Mouse (Mus musculus) neural tube, embryonic 13.5 days (tissue): ENCODE results near the gene Esyt1. TPM values are rescaled to one million over a fixed set of nuclear protein-coding genes. Genes with fewer than 3 reads are reported as not detected.

Source experiments
- ATAC-seq: fragments of 200-750 bp; cut with Nextera tagmentation; 2 replicates; pipeline ENCODE4 v1.8.0; 2017; ENCODE audit warnings: low read depth, mild to moderate bottlenecking, moderate TSS enrichment, moderate library complexity
- H3K27ac ChIP-seq: fragments of 300-500 bp; sonication (generic); replicated peaks from 2 replicates; pipeline ENCODE4 v1.5.1; 2015; ENCODE audit warnings: moderate library complexity, mild to moderate bottlenecking, inconsistent platforms
- H3K27me3 ChIP-seq: fragments of 300-500 bp; sonication (generic); 2 replicates; pipeline ENCODE4 v1.6.1; 2015; ENCODE audit warnings: mild to moderate bottlenecking, inconsistent platforms
- H3K36me3 ChIP-seq: fragments of 300-500 bp; sonication (generic); 2 replicates; pipeline ENCODE4 v1.6.1; 2015; ENCODE audit warnings: mild to moderate bottlenecking, inconsistent platforms
- H3K4me1 ChIP-seq: fragments of 300-500 bp; sonication (generic); replicated peaks from 2 replicates; pipeline ENCODE4 v1.6.1; 2015; ENCODE audit warnings: inconsistent platforms
- H3K4me2 ChIP-seq: fragments of 300-500 bp; sonication (generic); 2 replicates; pipeline ENCODE4 v1.6.1; 2015; ENCODE audit warnings: inconsistent platforms, mild to moderate bottlenecking, moderate library complexity
- H3K4me3 ChIP-seq: fragments of 300-500 bp; sonication (generic); 2 replicates; pipeline ENCODE4 v1.5.1; 2015; ENCODE audit warnings: mild to moderate bottlenecking, inconsistent platforms
- H3K9ac ChIP-seq: fragments of 300-500 bp; sonication (generic); 2 replicates; pipeline ENCODE4 v1.6.1; 2015; ENCODE audit warnings: moderate library complexity, mild to moderate bottlenecking, inconsistent platforms
- H3K9me3 ChIP-seq: fragments of 300-500 bp; sonication (generic); 2 replicates; pipeline ENCODE4 v1.6.1; 2016; ENCODE audit warnings: inconsistent platforms
- WGBS: fragments of 180-500 bp; shearing (Covaris S2); methylation state at CpG from one replicate; pipeline ENCODE4 v1.1.7; 2015; 5-methylcytosine and 5-hydroxymethylcytosine counted together
- microRNA-seq: library from miRNA; unstranded; fragments of <30 nt; microRNA quantifications from one replicate; pipeline ENCODE4, GENCODE M21; 2016
- polyA plus RNA-seq: library from polyadenylated mRNA; unstranded; fragments of >200 nt; fragmentation: Nextera tagmentation; extraction: Ambion mirVana; gene quantifications from 2 replicates; pipeline ENCODE4 v1.2.1, GENCODE M21; 2015

Esyt1 gene
- polyA plus RNA-seq, 1 experiment from 2014 or later, result 35.1 TPM

DNA sequence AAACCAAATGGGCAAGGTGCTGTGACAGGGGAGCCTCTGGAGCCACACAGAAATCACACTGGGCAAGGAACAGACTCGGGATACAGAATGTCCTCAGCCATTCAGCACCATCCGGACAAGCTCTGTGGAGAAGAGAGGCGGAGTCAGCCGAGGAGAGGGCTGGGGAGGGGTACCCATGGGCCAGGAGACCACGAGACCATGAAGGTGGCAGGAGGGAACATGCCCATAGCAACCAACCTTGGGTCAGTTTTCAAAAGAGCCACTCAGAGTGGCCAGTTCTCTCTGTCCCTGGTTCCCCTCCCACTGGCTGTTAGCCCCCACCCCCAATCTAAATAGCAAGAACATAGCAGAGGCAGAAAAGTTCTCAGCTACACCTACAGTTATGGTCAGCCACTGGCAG lies 34.8 kb downstream of the Esyt1 start:
- peak overlapping the region; percentile 43; the same call in 1 of the 2 replicates for H3K27ac ChIP-seq
- no peaks in the 10 kb centered on the region for H3K9me3 ChIP-seq
- no peak for ATAC-seq
- H3K36me3 ChIP-seq, result peaks cover 59% of the 10 kb centered on the region
- H3K4me1 ChIP-seq, result peaks cover 41% of the 10 kb centered on the region
- H3K27me3 ChIP-seq, result no peaks in the 10 kb centered on the region
- peak overlapping the region; percentile 87; the same call in 1 of the 2 replicates for H3K4me3 ChIP-seq
- 55% methylated on average over 5 of the region's 5 CpGs for WGBS
- peak overlapping the region; percentile 96; the same call in 1 of the 2 replicates for H3K9ac ChIP-seq
- peak overlapping the region; percentile 76 for H3K4me2 ChIP-seq

DNA sequence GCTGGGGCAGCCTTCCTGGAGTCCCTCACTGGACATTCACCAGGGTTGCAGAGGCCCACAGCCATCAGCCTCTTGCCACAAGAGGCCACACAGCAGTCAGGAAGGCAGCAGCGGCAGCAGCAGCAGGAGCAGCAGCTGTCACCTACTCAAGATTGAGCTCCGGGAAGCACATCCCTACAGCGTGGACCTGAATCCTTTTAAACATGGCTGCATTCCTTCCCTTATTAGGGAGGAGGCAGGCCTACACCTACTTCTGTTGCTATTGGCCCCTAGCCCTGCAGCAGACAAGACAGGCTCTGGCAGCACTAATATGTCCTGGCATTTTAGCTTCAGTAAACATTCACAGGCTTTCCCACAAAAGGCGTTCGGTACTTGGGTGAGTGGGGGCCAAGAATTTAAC lies 35.4 kb downstream of the Esyt1 start:
- no peak for ATAC-seq
- Histone ChIP-seq H3K4me2 (no peak overlapping the region), H3K9me3 (no peaks in the 10 kb centered on the region), H3K27ac (0 out of 2 replicates have a peak overlapping the region, but pooled peaks have one; percentile 23), H3K27me3 (no peaks in the 10 kb centered on the region), H3K4me3 (no peak overlapping the region), H3K36me3 (peaks cover 65% of the 10 kb centered on the region), H3K9ac (peak overlapping the region; percentile 43; the same call in 1 of the 2 replicates), H3K4me1 (peaks cover 39% of the 10 kb centered on the region)
- WGBS, result 74% methylated on average over 5 of the region's 5 CpGs

DNA sequence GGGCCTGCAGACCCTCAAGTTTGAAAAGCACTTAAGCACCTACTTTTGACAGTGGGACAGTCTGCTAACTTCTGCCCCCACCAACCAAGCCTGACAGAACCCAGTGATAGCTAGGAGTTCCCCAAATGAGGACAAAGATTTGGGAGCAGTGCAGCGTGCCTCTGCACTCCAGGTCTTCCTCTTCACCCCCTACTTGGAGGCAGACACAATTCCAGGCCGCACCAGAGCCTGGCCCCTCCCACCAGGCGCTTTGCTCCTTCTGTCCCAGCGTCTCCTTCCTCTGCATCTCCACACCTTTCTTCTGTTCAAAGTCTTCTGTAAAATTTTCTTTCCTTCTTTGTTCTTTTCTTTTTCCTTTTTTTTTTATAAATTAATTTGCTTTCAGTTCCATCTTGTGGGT lies 35.9 kb downstream of the Esyt1 start:
- Histone ChIP-seq H3K27me3 (no peaks in the 10 kb centered on the region), H3K9ac (peak overlapping the region; percentile 43; the same call in 1 of the 2 replicates), H3K36me3 (peaks cover 69% of the 10 kb centered on the region), H3K4me1 (peaks cover 34% of the 10 kb centered on the region), H3K4me2 (no peak overlapping the region), H3K9me3 (no peaks in the 10 kb centered on the region), H3K4me3 (no peak overlapping the region), H3K27ac (peak overlapping the region; percentile 23; the same call in 1 of the 2 replicates)
- no peak for ATAC-seq
- WGBS, result 67% methylated on average over 4 of the region's 4 CpGs

DNA sequence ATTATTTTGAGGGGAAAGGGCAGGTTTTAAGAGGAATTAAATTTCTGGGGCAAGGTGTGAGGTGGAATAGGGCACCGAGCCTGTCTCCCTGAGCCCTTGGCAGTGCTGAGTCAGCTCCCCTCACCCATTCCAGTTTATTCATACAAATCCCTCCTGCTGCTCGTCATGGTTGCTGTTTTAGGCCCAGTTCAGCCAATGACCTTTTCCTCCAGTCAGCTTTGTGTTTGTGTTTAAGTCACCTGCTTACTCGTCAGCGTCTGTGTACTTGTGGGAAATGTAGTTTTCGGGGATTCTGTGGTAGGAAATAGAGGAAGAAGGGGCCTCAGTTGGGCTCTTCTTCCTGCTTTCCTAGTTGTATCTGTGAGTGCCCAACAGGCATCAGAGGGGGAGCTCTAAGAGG lies 36.3 kb downstream of the Esyt1 start:
- no peak for ATAC-seq
- Histone ChIP-seq H3K4me3 (no peak overlapping the region), H3K27ac (no peak overlapping the region; the same call in 1 of the 2 replicates), H3K9ac (no peak overlapping the region), H3K4me1 (peaks cover 30% of the 10 kb centered on the region), H3K9me3 (no peaks in the 10 kb centered on the region), H3K27me3 (no peaks in the 10 kb centered on the region), H3K36me3 (peaks cover 73% of the 10 kb centered on the region), H3K4me2 (no peak overlapping the region)
- WGBS, result 70% methylated on average over 5 of the region's 5 CpGs

DNA sequence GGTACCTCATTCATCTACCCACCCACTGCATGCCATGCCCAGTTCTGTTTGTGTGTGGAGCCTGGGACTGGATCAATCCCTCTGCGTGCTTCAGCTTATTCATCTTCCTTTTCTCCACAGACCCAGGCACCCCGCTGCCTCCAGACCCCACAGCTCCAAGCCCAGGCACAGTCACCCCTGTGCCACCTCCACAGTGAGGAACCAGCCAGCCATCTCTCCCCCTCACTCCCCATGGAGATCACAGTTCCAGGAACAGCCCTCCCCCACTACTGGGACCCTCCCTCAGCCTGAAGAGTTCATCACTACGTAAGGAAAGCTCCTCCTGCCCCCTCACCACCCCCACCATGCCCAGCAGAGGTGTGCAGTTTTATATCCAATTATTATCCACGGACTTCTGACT lies 36.9 kb downstream of the Esyt1 start:
- H3K36me3 ChIP-seq, result peaks cover 79% of the 10 kb centered on the region
- no peak overlapping the region for H3K4me3 ChIP-seq
- H3K4me1 ChIP-seq, result peaks cover 29% of the 10 kb centered on the region
- no peaks in the 10 kb centered on the region for H3K27me3 ChIP-seq
- H3K4me2 ChIP-seq, result no peak overlapping the region
- H3K27ac ChIP-seq, result no peak overlapping the region
- H3K9me3 ChIP-seq, result no peaks in the 10 kb centered on the region
- no peak overlapping the region for H3K9ac ChIP-seq
- WGBS, result 80% methylated on average over 4 of the region's 4 CpGs
- no peak for ATAC-seq

DNA sequence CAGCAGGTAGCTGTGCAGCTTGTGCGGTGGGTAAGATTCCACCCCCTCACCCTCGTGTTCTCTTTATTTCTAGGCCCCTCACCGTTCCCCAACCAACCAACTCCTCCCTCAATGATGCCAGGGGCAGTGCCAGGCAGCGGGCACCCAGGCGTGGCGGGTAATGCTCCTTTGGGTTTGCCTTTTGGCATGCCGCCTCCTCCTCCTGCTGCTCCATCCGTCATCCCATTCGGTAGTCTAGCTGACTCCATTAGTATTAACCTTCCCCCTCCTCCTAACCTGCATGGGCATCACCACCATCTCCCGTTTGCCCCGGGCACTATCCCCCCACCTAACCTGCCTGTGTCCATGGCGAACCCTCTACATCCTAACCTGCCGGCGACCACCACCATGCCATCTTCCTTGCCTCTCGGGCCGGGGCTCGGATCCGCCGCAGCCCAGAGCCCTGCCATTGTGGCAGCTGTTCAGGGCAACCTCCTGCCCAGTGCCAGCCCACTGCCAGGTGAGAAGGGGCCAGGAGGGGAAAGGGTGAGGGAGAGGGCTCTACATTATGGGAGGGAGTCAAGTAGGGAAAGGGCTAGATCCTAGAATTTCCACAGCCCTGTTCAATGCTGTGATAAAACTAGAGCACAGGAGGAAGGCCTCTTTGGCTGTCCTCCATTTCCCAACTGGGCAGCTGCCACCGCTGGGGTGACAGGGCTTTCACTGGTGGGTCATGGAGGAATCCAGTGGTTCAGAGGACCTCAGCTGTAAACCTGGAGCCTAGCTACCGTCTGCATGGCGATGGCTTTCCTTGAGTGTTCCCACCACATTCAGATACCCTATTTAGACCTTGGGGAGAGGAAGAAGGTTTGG lies 37.6 kb downstream of the Esyt1 start:
- Histone ChIP-seq H3K36me3 (peaks cover 86% of the 10 kb centered on the region), H3K27me3 (no peaks in the 10 kb centered on the region), H3K4me2 (no peak overlapping the region), H3K9ac (no peak overlapping the region), H3K4me1 (peaks cover 29% of the 10 kb centered on the region), H3K9me3 (no peaks in the 10 kb centered on the region), H3K27ac (no peak overlapping the region), H3K4me3 (no peak overlapping the region)
- 90% methylated on average over 22 of the region's 22 CpGs for WGBS
- no peak for ATAC-seq

DNA sequence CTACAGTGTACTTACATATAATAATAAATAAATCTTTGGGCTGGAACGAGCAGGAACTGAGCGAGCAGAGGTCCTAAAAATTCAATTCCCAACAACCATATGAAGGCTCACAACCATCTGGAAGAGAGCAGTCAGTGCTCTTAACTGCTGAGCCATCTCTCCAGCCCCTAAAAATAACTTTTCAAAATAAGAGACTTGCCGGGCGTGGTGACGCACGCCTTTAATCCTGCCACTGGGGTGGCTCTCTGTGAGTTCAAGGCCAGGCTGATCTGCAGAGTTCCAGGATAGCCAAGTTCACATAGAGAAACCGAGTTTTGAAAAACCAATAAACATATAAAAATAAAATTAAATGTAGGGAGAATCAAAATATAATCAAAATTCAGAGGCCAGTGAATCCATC lies 39.3 kb downstream of the Esyt1 start:
- H3K4me2 ChIP-seq, result no peak overlapping the region
- no peak for ATAC-seq
- no peak overlapping the region for H3K4me3 ChIP-seq
- H3K27ac ChIP-seq, result no peak overlapping the region
- peaks cover 13% of the 10 kb centered on the region for H3K4me1 ChIP-seq
- peaks cover 97% of the 10 kb centered on the region for H3K36me3 ChIP-seq
- no peaks in the 10 kb centered on the region for H3K27me3 ChIP-seq
- 93% methylated on average over 7 of the region's 7 CpGs for WGBS
- no peak overlapping the region for H3K9ac ChIP-seq
- H3K9me3 ChIP-seq, result no peaks in the 10 kb centered on the region

DNA sequence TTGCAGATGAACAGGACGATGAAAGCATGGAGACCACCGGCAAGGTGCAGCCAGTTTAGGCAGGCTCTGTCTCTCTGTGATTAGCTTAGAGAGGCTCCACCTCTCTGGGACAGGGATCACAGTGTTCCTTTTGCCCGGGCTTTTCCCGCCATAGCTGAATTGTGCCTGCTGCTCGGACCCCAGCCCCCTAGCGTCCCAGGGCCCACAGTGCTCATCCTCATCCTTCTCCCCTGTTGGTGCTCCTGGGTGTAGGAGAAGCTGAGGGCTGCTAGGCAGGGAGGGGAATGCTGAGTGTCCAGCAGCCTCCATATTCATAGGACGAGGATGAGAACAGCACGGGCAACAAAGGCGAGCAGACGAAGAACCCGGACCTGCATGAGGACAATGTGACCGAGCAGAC lies 51.3 kb downstream of the Esyt1 start:
- H3K27ac ChIP-seq, result no peak overlapping the region
- H3K36me3 ChIP-seq, result peaks cover 96% of the 10 kb centered on the region
- 85% methylated on average over 12 of the region's 12 CpGs for WGBS
- no peak overlapping the region for H3K4me2 ChIP-seq
- no peaks in the 10 kb centered on the region for H3K27me3 ChIP-seq
- H3K9ac ChIP-seq, result no peak overlapping the region
- H3K4me1 ChIP-seq, result no peaks in the 10 kb centered on the region
- no peak overlapping the region for H3K4me3 ChIP-seq
- no peaks in the 10 kb centered on the region for H3K9me3 ChIP-seq
- no peak for ATAC-seq

DNA sequence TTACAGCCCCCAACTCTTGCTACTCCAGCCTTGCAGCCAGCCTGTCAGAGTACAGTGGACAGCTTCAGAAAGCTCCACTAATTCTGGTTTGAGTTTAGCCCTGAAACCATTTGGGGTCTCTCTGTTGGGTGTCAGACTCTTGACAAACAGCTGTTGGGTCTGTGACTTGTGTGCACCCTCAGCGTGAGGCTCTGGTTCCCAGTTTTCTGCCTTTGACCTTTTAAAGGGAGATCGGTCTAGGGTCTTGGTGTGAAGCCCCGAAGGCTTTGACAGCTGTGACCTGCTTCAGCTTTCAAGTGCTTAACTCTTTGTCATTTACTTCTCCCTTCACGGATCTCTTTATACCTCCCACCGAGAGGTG lies 65.4 kb downstream of the Esyt1 start:
- peak overlapping the region; percentile 96 for H3K27ac ChIP-seq
- H3K4me1 ChIP-seq, result peaks cover 14% of the 10 kb centered on the region
- H3K36me3 ChIP-seq, result peaks cover 39% of the 10 kb centered on the region
- H3K9ac ChIP-seq, result peak overlapping the region; percentile 94
- H3K4me3 ChIP-seq, result peak overlapping the region; percentile 66
- H3K4me2 ChIP-seq, result peak overlapping the region; percentile 87
- no peak for ATAC-seq
- H3K9me3 ChIP-seq, result no peaks in the 10 kb centered on the region
- no peaks in the 10 kb centered on the region for H3K27me3 ChIP-seq
- 1% methylated on average over 5 of the region's 5 CpGs for WGBS

Small RNAs within 50 kb of the gene (microRNA-seq; reads per million reads assigned to microRNA genes)
- gene Gm47275 (not detected), gene Mir6916 (not detected)

Other genes starting within 250 kb of the Esyt1 start
- gene Il23a, start 227.1 kb downstream of the Esyt1 start, polyA plus RNA-seq, result 0.25 and 0.38 TPM in 2 replicates
- gene Pan2, start 222.5 kb downstream of the Esyt1 start, polyA plus RNA-seq, result 22.2 and 24.3 TPM in 2 replicates
- gene Cnpy2, start 203.4 kb downstream of the Esyt1 start, polyA plus RNA-seq, result 221 and 241 TPM in 2 replicates
- gene Cs, start 188.1 kb downstream of the Esyt1 start, polyA plus RNA-seq, result 228 and 239 TPM in 2 replicates
- 34.9 and 41.0 TPM in 2 replicates for gene Coq10a, start 156.9 kb downstream of the Esyt1 start, polyA plus RNA-seq
- gene Ankrd52, start 148.8 kb downstream of the Esyt1 start, polyA plus RNA-seq, result 9.5 and 12.1 TPM in 2 replicates
- not detected in 2 replicates for gene Slc39a5, start 124.6 kb downstream of the Esyt1 start, polyA plus RNA-seq
- gene Nabp2, start 114.4 kb downstream of the Esyt1 start, polyA plus RNA-seq, result 124 and 129 TPM in 2 replicates
- gene Rnf41, start 114.2 kb downstream of the Esyt1 start, polyA plus RNA-seq, result 73.4 and 74.3 TPM in 2 replicates
- gene Smarcc2, start 66.6 kb downstream of the Esyt1 start, polyA plus RNA-seq, result 176 and 184 TPM in 2 replicates
- 1,017 and 1,105 TPM in 2 replicates for gene Myl6, start 31.7 kb downstream of the Esyt1 start, polyA plus RNA-seq
- 4.1 and 5.0 TPM in 2 replicates for gene Myl6b, start 27.2 kb downstream of the Esyt1 start, polyA plus RNA-seq
- gene Zc3h10, start 21.9 kb upstream of the Esyt1 start, polyA plus RNA-seq, result 19.4 and 19.9 TPM in 2 replicates
- gene Rpl41, start 23.4 kb upstream of the Esyt1 start, polyA plus RNA-seq, result 2,522 and 2,730 TPM in 2 replicates
- 124 and 136 TPM in 2 replicates for gene Pa2g4, start 40.1 kb upstream of the Esyt1 start, polyA plus RNA-seq
- 9.5 and 9.9 TPM in 2 replicates for gene Erbb3, start 63.8 kb upstream of the Esyt1 start, polyA plus RNA-seq
- 407 and 470 TPM in 2 replicates for gene Rps26, start 100.9 kb upstream of the Esyt1 start, polyA plus RNA-seq
- 12.1 and 13.2 TPM in 2 replicates for gene Ikzf4, start 120.1 kb upstream of the Esyt1 start, polyA plus RNA-seq
- 17.3 and 17.5 TPM in 2 replicates for gene Suox, start 148.2 kb upstream of the Esyt1 start, polyA plus RNA-seq
- 103 and 104 TPM in 2 replicates for gene Rab5b, start 170.4 kb upstream of the Esyt1 start, polyA plus RNA-seq
- gene Pmel, start 178.3 kb upstream of the Esyt1 start, polyA plus RNA-seq, result 0.50 and 1.0 TPM in 2 replicates
- 23.3 and 29.1 TPM in 2 replicates for gene Cdk2, start 179.2 kb upstream of the Esyt1 start, polyA plus RNA-seq
- gene Dgka, start 219.0 kb upstream of the Esyt1 start, polyA plus RNA-seq, result 7.8 and 8.2 TPM in 2 replicates
- 44.1 and 46.6 TPM in 2 replicates for gene Pym1, start 222.0 kb upstream of the Esyt1 start, polyA plus RNA-seq